Comparison of ENCODE assay signal across 8 mouse cellular contexts in the genomic region with DNA sequence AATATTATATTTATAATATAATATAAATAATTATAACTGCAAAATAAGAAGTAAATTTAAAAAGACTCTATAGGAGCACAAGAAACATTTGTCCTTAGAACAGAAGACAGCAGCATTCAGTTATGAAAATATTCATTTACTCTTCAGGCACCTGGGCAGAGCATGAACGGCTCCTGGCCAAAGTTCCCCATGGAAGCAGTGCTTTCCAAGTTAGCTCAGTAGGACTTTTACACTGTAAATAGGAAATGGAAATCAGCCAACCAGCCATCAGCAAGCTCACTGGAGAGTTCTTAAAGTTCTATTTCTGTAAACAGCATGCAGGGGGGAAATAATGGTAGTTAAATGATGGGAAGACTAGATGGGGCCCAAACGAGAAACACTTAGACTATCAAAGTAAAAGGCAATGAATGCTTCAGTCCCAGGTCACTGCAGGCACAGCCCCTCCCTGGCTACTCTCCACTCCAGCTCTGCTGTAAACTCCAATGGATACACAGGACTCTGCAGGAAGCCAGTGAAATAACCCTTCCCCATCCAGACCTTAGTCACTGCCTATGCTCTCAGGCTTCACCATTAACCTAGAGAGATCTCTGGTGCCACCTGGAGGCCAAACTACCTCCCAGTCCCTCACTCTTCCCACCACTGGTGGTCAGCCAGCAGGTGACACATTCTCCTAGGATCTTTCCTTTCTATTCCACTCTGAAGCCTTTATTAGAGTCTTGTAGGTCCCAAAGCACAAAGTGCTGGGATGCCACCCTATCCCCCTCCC. TPM values are rescaled to one million over a fixed set of nuclear protein-coding genes. Genes with fewer than 3 reads are reported as not detected.
DNase-seq lines count a peak whose midpoint lies in the region; ATAC-seq lines count a peak whose summit lies in the region.

No protein-coding gene starts in this region.

- WGBS in forebrain, embryonic 12.5 days = 77% methylated on average over 2 of the region's 2 CpGs
- WGBS in intestine, embryonic 15.5 days = 50% methylated on average over 2 of the region's 2 CpGs
- WGBS in liver, embryonic 13.5 days (ENCODE audit: insufficient replicate concordance) = 73% methylated on average over 2 of the region's 2 CpGs
- WGBS in neural tube, embryonic 11.5 days = 55% methylated on average over 2 of the region's 2 CpGs

- H3K9me3 ChIP-seq in forebrain, embryonic 12.5 days = no peaks in the 10 kb centered on the region
- H3K9me3 ChIP-seq in intestine, embryonic 15.5 days = no peaks in the 10 kb centered on the region
- H3K9me3 ChIP-seq in liver, embryonic 13.5 days (replicated peaks) = no peaks in the 10 kb centered on the region
- H3K9me3 ChIP-seq in neural tube, embryonic 11.5 days (ENCODE audit: control insufficient read depth, low read length) = no peaks in the 10 kb centered on the region

- peak; percentile 31 to 75 for DNase-seq in adrenal gland, adult (ENCODE audit: inconsistent age in 2 of 2, low spot score in 1 of 2)
- no peak for DNase-seq in adrenal gland, adult 8-10 months
- peak; percentile 65 for DNase-seq in CD4-positive, CD25-positive, alpha-beta regulatory T cell, adult 2 months (ENCODE audit: low read depth, low spot score)
- peak; percentile 37 for DNase-seq in c-Kit-negative CD71-positive TER-119-positive erythroid progenitor cells, embryonic 14.5 days (ENCODE audit: low read depth, low spot score)
- peak; percentile 47 for DNase-seq in liver, embryonic 13.5 days
- DNase-seq in neural tube, embryonic 11.5 days (ENCODE audit: low spot score) = peak; percentile 53

- H3K9ac ChIP-seq in forebrain, embryonic 12.5 days = no peak overlapping the region
- no peak overlapping the region for H3K9ac ChIP-seq in intestine, embryonic 15.5 days
- no peak overlapping the region for H3K9ac ChIP-seq in liver, embryonic 13.5 days
- H3K9ac ChIP-seq in neural tube, embryonic 11.5 days (ENCODE audit: low read length) = no peak overlapping the region

- H3K36me3 ChIP-seq in forebrain, embryonic 12.5 days (replicated peaks) = no peaks in the 10 kb centered on the region
- no peaks in the 10 kb centered on the region for H3K36me3 ChIP-seq in intestine, embryonic 15.5 days
- H3K36me3 ChIP-seq in liver, embryonic 13.5 days = peaks cover 13% of the 10 kb centered on the region
- no peaks in the 10 kb centered on the region for H3K36me3 ChIP-seq in neural tube, embryonic 11.5 days (ENCODE audit: control insufficient read depth, insufficient read depth, low read length)

- no peaks in the 10 kb centered on the region for H3K4me1 ChIP-seq in forebrain, embryonic 12.5 days
- H3K4me1 ChIP-seq in intestine, embryonic 15.5 days (replicated peaks) = 0 out of 2 replicates have a peak, but pooled peaks cover 6% of the 10 kb centered on the region
- H3K4me1 ChIP-seq in liver, embryonic 13.5 days (replicated peaks) = peaks cover 30% of the 10 kb centered on the region
- no peaks in the 10 kb centered on the region for H3K4me1 ChIP-seq in neural tube, embryonic 11.5 days (ENCODE audit: control insufficient read depth, insufficient read depth, low read length)

- 0 out of 2 replicates have a peak, but pooled peaks have one; percentile 61 for ATAC-seq in forebrain, embryonic 12.5 days (ENCODE audit: low FRiP score)
- ATAC-seq in intestine, embryonic 15.5 days = peak; percentile 89
- ATAC-seq in liver, embryonic 13.5 days (ENCODE audit: low read depth) = peak; percentile 82
- ATAC-seq in neural tube, embryonic 11.5 days (ENCODE audit: insufficient read depth, low FRiP score, low TSS enrichment) = peak; percentile 41; the same call in 1 of the 2 replicates

- no peak overlapping the region for H3K4me3 ChIP-seq in forebrain, embryonic 12.5 days (replicated peaks)
- H3K4me3 ChIP-seq in intestine, embryonic 15.5 days (replicated peaks) = no peak overlapping the region
- no peak overlapping the region for H3K4me3 ChIP-seq in liver, embryonic 13.5 days (replicated peaks)
- H3K4me3 ChIP-seq in neural tube, embryonic 11.5 days (ENCODE audit: low read depth, low read length) = no peak overlapping the region

- no peaks in the 10 kb centered on the region for H3K27me3 ChIP-seq in forebrain, embryonic 12.5 days
- H3K27me3 ChIP-seq in intestine, embryonic 15.5 days (replicated peaks) = no peaks in the 10 kb centered on the region
- no peaks in the 10 kb centered on the region for H3K27me3 ChIP-seq in liver, embryonic 13.5 days
- H3K27me3 ChIP-seq in neural tube, embryonic 11.5 days (ENCODE audit: control insufficient read depth, insufficient read depth, low read length) = no peaks in the 10 kb centered on the region

- H3K4me2 ChIP-seq in forebrain, embryonic 12.5 days = no peak overlapping the region
- H3K4me2 ChIP-seq in intestine, embryonic 15.5 days (replicated peaks) = no peak overlapping the region
- no peak overlapping the region for H3K4me2 ChIP-seq in liver, embryonic 13.5 days
- H3K4me2 ChIP-seq in neural tube, embryonic 11.5 days (ENCODE audit: low read depth) = no peak overlapping the region

- H3K27ac ChIP-seq in forebrain, embryonic 12.5 days = no peak overlapping the region
- no peak overlapping the region for H3K27ac ChIP-seq in intestine, embryonic 15.5 days
- H3K27ac ChIP-seq in liver, embryonic 13.5 days = no peak overlapping the region
- no peak overlapping the region for H3K27ac ChIP-seq in neural tube, embryonic 11.5 days (ENCODE audit: low read depth, low read length)

RNA-seq across cellular contexts. Expression of a gene that starts 12.2 kb away (rescaled TPM):
- total RNA-seq in adrenal gland, adult 8-10 months (2022) = 1 to 10 TPM in 3 of 4 experiments, under 1 TPM in 1; 0.96 to 3.2 (median 1.6) TPM
- polyA plus RNA-seq in forebrain, embryonic 12.5 days (2016; fragmentation: Nextera tagmentation; extraction: Ambion mirVana) = 2.3 and 2.6 TPM in 2 replicates
- polyA plus RNA-seq in intestine, embryonic 15.5 days (2015; fragmentation: Nextera tagmentation; extraction: Ambion mirVana) = 4.5 and 5.9 TPM in 2 replicates
- polyA plus RNA-seq in liver, embryonic 13.5 days (2015; fragmentation: Nextera tagmentation; extraction: Ambion mirVana) = 10.4 and 13.0 TPM in 2 replicates
- polyA plus RNA-seq in neural tube, embryonic 11.5 days (2014; fragmentation: Nextera tagmentation; extraction: Ambion mirVana) = 1.5 and 1.6 TPM in 2 replicates

RNA-seq across cellular contexts. Expression of a gene that starts 12.6 kb away (rescaled TPM):
- total RNA-seq in adrenal gland, adult 8-10 months (2022) = 10 to 100 TPM; 34.4 to 53.6 (median 35.9) TPM
- 15.4 and 25.6 TPM in 2 replicates for polyA plus RNA-seq in forebrain, embryonic 12.5 days (2016; fragmentation: Nextera tagmentation; extraction: Ambion mirVana)
- polyA plus RNA-seq in intestine, embryonic 15.5 days (2015; fragmentation: Nextera tagmentation; extraction: Ambion mirVana) = 29.6 and 30.6 TPM in 2 replicates
- polyA plus RNA-seq in liver, embryonic 13.5 days (2015; fragmentation: Nextera tagmentation; extraction: Ambion mirVana) = 9.9 and 13.1 TPM in 2 replicates
- 34.2 and 35.3 TPM in 2 replicates for polyA plus RNA-seq in neural tube, embryonic 11.5 days (2014; fragmentation: Nextera tagmentation; extraction: Ambion mirVana)
